Mouse (Mus musculus): ENCODE measurements around the gene Sdhaf1. TPM values are rescaled to one million over a fixed set of nuclear protein-coding genes. Genes with fewer than 3 reads are reported as not detected.

Sdhaf1 gene
- total RNA-seq (2021) = 1 to 10 TPM; 6.5 to 7.3 TPM
- long read RNA-seq, experiment 1, transcript Sdhaf1-201 (1 exons, 2,490 nt) = major isoform, 53 of 53 reads
- long read RNA-seq, experiment 1, partial matches to known transcripts = 0 of 53 reads
- long read RNA-seq, experiment 1, other reads (novel, unspliced or antisense) = 0 of 53 reads
- long read RNA-seq, experiment 2, transcript Sdhaf1-201 (1 exons, 2,490 nt) = major isoform, 45 of 45 reads
- long read RNA-seq, experiment 2, partial matches to known transcripts = 0 of 45 reads
- long read RNA-seq, experiment 2, other reads (novel, unspliced or antisense) = 0 of 45 reads

- DNase-seq = no peak
Observed at GRCm38 (mm10) chr7:30323795-30324194, at the start of gene Sdhaf1. TSS of gene Sdhaf1 (minus strand) at chr7:30323895.

- DNase-seq = no peak
Observed at GRCm38 (mm10) chr7:30367466-30367865, 43.8 kb upstream of the Sdhaf1 start.

DNA sequence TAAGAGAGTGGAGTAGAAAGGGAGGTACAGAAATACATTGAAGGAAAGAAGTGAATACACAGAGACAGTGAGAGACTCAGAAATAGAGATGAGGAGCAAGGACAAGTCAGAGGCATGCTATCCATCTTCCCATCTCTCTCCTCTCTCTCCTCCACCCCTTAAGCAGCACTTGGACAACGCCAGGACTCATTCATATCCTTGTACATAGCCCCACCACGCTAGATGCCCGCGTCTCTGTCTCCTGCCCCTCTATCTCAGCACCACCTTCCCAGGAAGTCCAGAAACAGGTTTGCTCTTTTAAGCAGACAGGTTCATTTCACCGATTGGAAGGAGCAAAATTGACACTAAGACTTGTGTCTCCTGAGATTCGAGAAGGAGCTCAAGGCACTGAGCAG lies 39.6 kb upstream of the Sdhaf1 start:
- DNase-seq = no peak

DNA sequence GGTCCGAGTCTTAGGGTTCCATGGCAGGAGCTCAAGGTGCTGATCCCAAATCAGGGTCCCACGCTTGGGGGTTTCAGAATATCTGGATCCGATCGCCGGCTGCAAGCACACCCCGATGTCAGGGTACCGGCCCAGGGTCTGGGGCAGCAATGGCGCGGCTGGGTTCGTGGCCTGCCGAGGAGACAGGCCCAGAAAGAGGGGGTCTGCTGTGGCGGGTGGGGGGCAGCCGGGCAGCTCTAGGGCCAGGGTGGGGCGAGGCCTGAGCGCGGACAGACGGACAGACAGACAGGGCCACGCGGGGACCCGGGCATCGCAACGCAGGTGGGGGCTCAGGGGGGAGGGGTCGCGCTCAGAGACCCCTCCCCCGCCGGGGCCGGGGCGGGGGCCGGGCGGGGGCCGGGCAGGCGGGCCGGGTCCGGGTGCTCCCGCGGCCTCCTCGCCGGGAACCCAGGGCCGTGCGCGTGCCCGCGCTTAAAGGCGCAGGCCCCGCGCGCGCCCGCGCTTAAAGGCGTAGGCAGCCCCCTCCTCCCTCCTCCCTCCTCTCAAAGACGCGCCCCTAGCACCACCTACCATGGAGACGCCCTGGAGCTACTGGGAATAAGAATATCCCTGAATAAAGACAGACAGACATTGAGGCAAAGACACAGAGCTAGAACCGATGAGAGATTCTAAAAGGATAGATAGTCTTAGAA lies 39.1 kb upstream of the Sdhaf1 start, which contains the start of gene Lrfn3:
Lrfn3 (minus strand) TSS at position 121 of the 692 bp plus-strand sequence.
- no peak for DNase-seq

- DNase-seq = no peak
Observed at GRCm38 (mm10) chr7:30360028-30360427, 36.3 kb upstream of the Sdhaf1 start.

GRCm38 (mm10) chr7:30359276-30359865 lies 35.7 kb upstream of the Sdhaf1 start:
- no peak for DNase-seq

- DNase-seq = no peak
Observed at GRCm38 (mm10) chr7:30358378-30359186, 34.9 kb upstream of the Sdhaf1 start.

DNA sequence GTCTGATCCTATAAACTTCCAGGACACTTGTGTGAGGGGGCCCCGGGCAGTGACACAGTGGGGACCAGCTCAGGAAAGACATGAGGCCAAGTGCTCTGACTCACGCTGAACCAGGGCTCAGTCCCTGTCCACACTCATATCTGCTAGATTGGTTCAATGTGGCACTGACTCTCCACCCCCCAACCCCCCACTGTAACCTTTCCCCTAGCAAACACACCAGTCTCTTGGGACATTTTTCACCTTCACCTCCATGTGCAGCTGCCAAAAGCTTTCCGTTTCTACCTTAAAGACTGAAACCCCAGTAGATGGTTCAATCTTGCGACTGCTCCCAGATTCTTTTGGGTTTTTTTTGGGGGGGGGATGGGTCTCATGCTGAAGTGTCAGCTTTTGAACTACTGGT lies 30.4 kb upstream of the Sdhaf1 start:
- no peak for DNase-seq

DNA sequence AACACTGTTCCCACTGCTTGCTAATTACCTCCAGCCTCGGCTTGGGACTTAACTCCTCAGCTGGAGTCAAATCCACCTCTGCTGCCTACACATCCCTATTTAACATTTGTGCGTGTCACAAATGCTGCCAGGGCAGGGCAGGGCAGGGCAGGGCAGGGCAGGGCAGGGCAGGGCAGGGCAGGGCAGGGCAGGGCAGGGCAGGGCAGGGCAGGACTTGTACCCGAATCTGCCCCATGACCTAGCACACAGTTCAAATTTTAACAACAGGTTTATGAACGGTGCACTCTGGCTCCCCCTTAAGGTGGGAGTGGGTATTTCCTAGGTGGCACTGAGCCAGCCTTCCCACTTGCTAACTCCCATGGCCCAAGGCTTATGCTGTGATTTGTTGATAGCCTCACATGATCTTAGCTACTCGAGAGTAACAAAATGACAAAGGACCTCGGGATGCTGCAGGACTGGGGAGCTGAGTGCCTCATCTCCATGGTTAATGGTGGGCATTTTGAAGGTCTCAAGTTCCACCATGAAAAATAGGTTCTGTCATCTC lies 29.7 kb upstream of the Sdhaf1 start:
- peak; percentile 39 for DNase-seq

DNA sequence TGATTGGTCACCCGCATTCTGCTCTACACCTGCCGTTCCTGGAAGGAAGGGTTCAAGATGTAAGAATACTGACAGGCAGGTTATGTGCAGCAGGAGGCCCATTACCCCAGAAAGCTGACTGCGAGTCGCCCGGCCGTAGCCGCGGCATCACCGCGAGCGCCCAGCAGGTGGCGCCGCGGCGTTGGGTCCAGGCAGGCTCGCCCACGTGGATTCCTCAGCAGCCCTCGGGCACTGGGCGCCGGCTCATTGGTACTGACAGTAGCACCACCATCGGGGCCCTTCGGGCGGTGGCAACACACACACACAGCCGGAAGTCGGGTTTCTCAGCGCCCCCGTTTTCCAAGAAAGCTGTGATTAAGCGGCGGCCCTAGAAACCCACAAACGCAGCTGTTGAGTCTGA lies 24.1 kb upstream of the Sdhaf1 start:
- peak; percentile 28 for DNase-seq

- no peak for DNase-seq
Observed at GRCm38 (mm10) chr7:30346635-30347379, 23.1 kb upstream of the Sdhaf1 start.

- no peak for DNase-seq
Observed at GRCm38 (mm10) chr7:30339432-30340109, 15.9 kb upstream of the Sdhaf1 start.

- DNase-seq = peak; percentile 49
Observed at GRCm38 (mm10) chr7:30336384-30336783, 12.7 kb upstream of the Sdhaf1 start.

- no peak for DNase-seq
Observed at GRCm38 (mm10) chr7:30335688-30336087, 12.0 kb upstream of the Sdhaf1 start.

DNA sequence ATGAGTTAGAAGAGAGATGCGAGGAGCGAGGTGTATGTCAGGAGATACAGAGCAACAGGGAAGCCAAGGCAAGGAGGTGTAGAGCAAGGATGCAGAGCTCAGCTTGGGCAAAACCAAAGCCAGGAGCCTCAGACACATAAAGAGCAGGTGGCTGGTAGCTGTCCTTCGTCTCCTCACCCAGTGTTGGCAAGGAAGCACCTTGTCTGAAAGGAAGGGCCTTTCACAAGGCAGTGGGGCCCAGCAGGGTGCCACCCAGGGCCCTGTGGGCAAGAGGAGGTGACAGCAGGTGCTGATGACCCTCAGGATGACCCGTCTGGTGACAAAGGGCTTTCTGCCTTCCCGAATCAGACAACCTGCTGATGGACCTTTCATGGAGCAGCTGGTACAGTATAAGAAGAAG lies 10.9 kb upstream of the Sdhaf1 start:
- DNase-seq = no peak

DNA sequence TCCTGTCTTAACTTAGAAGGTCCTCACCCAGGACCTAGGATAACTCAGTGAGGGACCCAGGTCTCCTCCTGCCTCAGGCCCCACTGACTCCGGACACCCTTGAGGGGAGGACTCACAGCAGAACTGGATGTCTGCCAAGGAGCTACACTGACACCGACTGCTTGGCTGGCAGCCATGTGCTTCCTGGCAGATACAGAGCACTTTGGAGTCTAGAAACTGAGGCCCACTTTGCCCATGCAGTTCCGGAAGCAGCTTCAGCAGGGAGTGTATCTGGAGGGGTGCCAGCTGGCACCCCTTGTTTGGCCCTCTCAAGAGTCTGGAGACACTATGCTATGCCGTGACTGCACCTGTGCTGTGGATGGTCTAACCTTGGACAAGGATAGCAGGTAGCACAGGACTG lies 9.7 kb upstream of the Sdhaf1 start:
- DNase-seq = peak; percentile 52

DNA sequence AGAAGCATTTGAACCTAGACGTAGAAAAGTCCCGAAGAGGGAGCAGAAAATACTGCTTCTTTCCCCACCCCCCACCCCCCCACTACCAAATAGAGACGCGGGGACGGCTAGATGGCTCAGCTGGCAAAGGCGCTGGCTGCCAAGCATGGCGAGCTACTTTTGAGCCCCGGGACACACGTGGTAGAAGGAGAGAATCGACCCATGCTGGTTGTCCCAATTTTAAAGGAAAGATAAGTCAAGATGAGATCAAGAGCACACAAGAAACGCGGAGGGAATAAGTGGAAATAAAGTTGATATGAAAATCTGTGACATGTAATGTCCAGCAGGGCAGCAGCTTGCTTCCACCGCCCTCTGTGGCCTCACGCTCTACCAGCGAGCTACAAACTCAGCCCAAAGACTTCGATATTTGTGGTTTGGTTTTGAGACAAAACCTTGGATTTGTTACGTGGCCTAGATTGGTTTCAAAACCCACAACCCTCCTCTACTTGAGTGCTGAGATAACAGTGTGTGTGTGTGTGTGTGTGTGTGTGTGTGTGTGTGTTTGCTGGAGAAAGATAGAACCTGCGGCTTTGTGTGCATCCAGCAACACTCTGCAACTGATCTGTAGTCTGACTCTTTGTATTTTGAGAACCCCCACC lies 9.0 kb upstream of the Sdhaf1 start:
- DNase-seq = no peak

DNA sequence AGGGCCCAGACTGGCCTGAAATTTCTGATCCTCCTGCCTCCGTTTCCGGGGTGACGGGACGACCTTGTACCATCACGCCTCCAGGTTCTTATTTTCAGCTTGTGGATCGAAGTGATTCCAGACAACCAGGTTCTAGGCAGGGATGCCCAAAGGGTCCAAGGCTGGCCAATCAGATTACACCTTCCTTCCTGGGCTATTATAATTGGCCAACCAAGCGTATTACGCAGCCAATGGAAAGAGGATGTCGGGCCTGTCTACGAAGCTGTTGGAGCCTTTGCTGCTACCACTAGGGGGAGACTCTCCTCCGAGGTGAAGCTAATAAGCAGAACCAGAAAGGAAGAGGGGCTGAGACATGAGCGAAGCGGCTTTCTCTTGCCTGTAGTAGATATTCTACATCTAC lies 8.2 kb upstream of the Sdhaf1 start:
- peak; percentile 57 for DNase-seq

GRCm38 (mm10) chr7:30328379-30328778 lies 4.7 kb upstream of the Sdhaf1 start:
- DNase-seq = no peak

DNA sequence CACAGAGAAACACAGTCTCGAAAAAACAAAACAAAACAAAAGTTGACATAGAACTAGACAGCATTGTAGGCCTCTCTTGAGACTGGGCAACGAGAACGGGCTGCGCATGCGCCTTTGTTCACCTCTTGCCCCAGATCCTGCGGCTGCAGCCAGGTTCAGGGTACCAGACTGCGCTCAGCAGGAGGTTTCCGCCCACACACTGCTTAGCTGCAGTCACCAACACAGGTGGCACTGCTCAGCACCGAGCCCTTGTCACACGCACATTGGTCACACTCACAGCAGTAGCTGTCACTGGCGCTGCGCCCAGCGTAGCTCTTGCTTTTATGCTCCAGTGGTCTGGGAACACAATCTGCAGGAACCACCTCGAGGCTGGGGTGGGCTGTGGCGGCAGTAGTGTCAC lies 3.4 kb upstream of the Sdhaf1 start:
- DNase-seq = no peak

Data from gastrocnemius, postnatal 25 days (tissue).